Mouse (Mus musculus) stomach, postnatal 0 days (tissue): ENCODE measurements around the gene Mtmr12. TPM values are rescaled to one million over a fixed set of nuclear protein-coding genes. Genes with fewer than 3 reads are reported as not detected.

Source experiments
- ATAC-seq: fragments of 200-750 bp; cut with Nextera tagmentation; 2 replicates; pipeline ENCODE4 v1.8.0; 2017; ENCODE audit not compliant: low FRiP score, low TSS enrichment
- DNase-seq: peaks from one replicate; pipeline ENCODE4 v3.0.0-alpha.2; 2016; ENCODE audit warnings: low spot score
- H3K27ac ChIP-seq: fragments of 300-500 bp; sonication (generic); replicated peaks from 2 replicates; pipeline ENCODE4 v1.5.1; 2014; ENCODE audit warnings: mild to moderate bottlenecking, control low read depth
- H3K27me3 ChIP-seq: fragments of 300-500 bp; sonication (generic); 2 replicates; pipeline ENCODE4 v1.6.1; 2014; ENCODE audit warnings: low read length; ENCODE audit not compliant: control insufficient read depth, insufficient read depth
- H3K36me3 ChIP-seq: fragments of 300-500 bp; sonication (generic); 2 replicates; pipeline ENCODE4 v1.6.1; 2014; ENCODE audit warnings: low read length, mixed read lengths; ENCODE audit not compliant: control insufficient read depth, insufficient read depth
- H3K4me1 ChIP-seq: fragments of 300-500 bp; sonication (generic); replicated peaks from 2 replicates; pipeline ENCODE4 v1.6.1; 2014; ENCODE audit warnings: antibody characterized with exemption; ENCODE audit not compliant: control insufficient read depth, insufficient read depth
- H3K4me2 ChIP-seq: fragments of 300-500 bp; sonication (generic); replicated peaks from 2 replicates; pipeline ENCODE4 v1.6.1; 2014; ENCODE audit warnings: low read depth, mild to moderate bottlenecking, control low read depth, moderate library complexity
- H3K4me3 ChIP-seq: fragments of 300-500 bp; sonication (generic); 2 replicates; pipeline ENCODE4 v1.5.1; 2014; ENCODE audit warnings: low read depth, low read length, control low read depth
- H3K9ac ChIP-seq: fragments of 300-500 bp; sonication (generic); 2 replicates; pipeline ENCODE4 v1.6.1; 2014; ENCODE audit warnings: mild to moderate bottlenecking, low read length, control low read depth, mixed read lengths
- H3K9me3 ChIP-seq: fragments of 300-500 bp; sonication (generic); 2 replicates; pipeline ENCODE4 v1.6.1; 2016; ENCODE audit warnings: low read length; ENCODE audit not compliant: control insufficient read depth
- CTCF ChIP-seq: IDR thresholded peaks from 2 replicates; pipeline ENCODE4 v1.5.1; 2016; ENCODE audit warnings: antibody characterized with exemption, low read depth, mild to moderate bottlenecking, moderate library complexity
- EP300 ChIP-seq: optimal IDR thresholded peaks from 2 replicates; pipeline ENCODE3; 2016; ENCODE audit warnings: antibody characterized with exemption
- WGBS: fragments of 180-500 bp; shearing (Covaris S2); extraction: QIAGEN DNeasy Blood & Tissue Kit; methylation state at CpG from one replicate; pipeline ENCODE4 v1.1.7; 2014; 5-methylcytosine and 5-hydroxymethylcytosine counted together
- polyA plus RNA-seq: library from polyadenylated mRNA; unstranded; fragments of >200 nt; fragmentation: Nextera tagmentation; extraction: Ambion mirVana; gene quantifications from 2 replicates; pipeline ENCODE4 v1.2.1, GENCODE M21; 2015

The Mtmr12 gene
- polyA plus RNA-seq, 1 experiment from 2014 or later = 6.8 TPM

DNA sequence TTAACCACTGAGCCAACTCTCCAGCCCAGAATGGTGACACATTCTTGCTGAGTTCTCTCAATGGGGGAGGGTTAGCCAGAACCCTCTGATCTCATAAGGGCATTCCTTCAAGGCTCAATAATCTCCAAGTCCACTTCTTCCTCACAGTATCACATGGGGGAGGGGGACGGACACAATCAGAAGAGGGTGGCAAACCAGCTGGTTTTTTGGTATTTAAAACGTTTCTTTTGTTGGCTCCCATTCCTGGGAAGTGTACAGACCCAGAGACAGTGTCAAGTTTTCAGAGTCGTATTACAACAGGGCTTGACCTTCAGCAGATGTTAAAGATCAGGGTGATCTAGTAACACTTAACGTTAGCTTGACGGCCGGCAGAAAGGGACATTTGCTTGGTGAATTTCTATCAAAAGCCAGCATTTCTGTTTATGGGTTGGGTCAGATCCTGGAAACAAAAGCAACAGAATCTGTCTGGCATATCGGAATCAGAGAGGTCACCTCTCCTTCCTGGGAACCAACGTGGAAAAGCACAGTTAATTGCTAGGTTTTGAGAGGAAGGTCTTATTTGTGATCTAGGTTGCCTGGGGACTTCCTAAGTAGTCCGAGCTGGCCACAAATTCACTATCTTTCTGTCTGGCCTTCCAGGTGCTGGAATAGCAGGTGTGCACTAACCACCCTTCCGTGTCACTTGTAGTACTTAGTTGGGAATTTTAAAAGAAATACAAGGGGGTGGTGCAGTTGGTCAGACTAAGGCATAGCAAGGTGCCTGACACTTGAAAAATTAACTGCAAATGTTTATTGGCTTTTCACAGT is 1.1 kb upstream of the Mtmr12 start:
- ATAC-seq (no peak), DNase-seq (peak; percentile 14)
- Histone ChIP-seq H3K9ac (no peak overlapping the region), H3K36me3 (no peaks in the 10 kb centered on the region), H3K4me2 (peak overlapping the region; percentile 55), H3K27me3 (no peaks in the 10 kb centered on the region), H3K9me3 (no peaks in the 10 kb centered on the region), H3K4me1 (peaks cover 6% of the 10 kb centered on the region), H3K27ac (peak overlapping the region; percentile 84), H3K4me3 (peak overlapping the region; percentile 96)
- 22% methylated on average over 10 of the region's 10 CpGs for WGBS
- TF ChIP-seq CTCF (no peak), EP300 (no peak)

- H3K27ac ChIP-seq = peak overlapping the region; percentile 98
- peaks cover 6% of the 10 kb centered on the region for H3K4me1 ChIP-seq
- no peaks in the 10 kb centered on the region for H3K36me3 ChIP-seq
- peak overlapping the region; percentile 79 for H3K4me2 ChIP-seq
- H3K27me3 ChIP-seq = no peaks in the 10 kb centered on the region
- WGBS = 0% methylated on average over 49 of the region's 73 CpGs
- H3K4me3 ChIP-seq = peak overlapping the region; percentile 96
- peak; percentile 78 for ATAC-seq
- H3K9ac ChIP-seq = peak overlapping the region; percentile 98
- no peak for TF ChIP-seq EP300
- no peak for TF ChIP-seq CTCF
- no peaks in the 10 kb centered on the region for H3K9me3 ChIP-seq
- DNase-seq = no peak
Observed at GRCm38 (mm10) chr15:12205160-12205901, 503 bp downstream of the Mtmr12 start.

DNA sequence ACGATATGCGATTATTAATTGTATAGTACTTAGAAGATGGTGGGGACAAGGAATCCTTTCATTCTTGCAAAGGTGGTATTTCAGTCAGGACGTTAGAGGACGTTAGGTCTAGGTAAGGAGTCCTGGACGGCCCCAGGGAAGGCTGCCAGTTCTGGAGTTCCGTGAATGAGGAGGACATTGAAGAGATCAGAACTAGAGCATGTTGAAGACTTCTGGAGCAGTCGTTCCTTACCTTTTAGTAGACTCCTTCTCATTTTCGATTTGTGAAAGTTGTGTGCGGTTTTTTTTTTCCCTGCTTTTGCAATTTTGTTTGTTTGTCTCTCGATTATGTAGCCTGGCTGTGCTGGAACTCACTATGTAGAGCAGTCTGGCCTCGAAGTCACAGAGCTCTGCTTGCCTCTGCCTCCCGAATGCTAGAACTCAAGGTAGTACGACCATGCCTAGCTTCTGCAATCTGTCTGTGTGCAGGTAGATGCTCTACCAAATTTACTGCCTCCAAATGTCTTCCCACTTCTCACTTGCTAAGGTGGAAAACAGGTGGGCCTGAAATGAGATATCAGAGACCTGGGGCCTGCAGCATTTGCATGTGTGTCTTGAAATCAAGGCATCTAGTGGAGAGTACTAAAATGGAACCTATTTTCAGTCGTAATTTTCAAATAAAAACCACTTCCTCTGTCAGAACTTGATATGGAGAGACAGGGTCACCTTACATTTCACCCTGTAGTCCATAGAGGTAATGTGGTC is 1.2 kb downstream of the Mtmr12 start:
- ATAC-seq (no peak), DNase-seq (peak; percentile 16)
- H3K27me3 ChIP-seq = no peaks in the 10 kb centered on the region
- no peaks in the 10 kb centered on the region for H3K36me3 ChIP-seq
- peaks cover 6% of the 10 kb centered on the region for H3K4me1 ChIP-seq
- H3K4me2 ChIP-seq = peak overlapping the region; percentile 79
- WGBS = 23% methylated on average over 14 of the region's 14 CpGs
- H3K9ac ChIP-seq = peak overlapping the region; percentile 98
- no peak overlapping the region for H3K27ac ChIP-seq
- no peaks in the 10 kb centered on the region for H3K9me3 ChIP-seq
- H3K4me3 ChIP-seq = peak overlapping the region; percentile 96
- TF ChIP-seq CTCF (no peak), EP300 (no peak)

DNA sequence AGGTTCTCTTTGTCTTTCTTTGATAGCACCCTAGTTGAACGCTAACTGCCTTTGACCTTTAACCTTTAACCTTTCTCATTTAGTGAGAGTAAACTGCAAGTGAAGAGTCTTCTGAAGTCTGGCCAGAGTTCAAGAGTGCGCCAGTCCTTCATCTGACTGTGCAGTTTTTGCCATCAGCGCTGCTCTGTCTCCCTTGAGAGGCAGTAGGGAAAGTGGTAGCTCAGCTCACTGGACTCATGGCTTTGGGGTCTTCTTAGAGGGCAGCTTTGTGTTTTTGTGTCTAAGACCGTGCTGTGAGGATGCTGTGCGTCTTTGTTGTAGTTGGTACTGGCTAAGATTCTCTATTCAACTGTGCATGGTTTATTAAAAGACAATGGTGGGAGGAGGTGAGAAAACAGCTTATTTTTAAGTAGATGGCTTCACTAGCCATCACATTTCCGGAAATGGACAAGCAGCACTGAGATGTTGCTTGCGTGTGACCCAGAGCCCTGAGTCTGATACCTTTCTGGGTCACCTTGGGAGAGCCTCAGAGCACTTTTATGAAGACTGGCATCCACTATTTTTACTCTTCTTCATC is 1.9 kb downstream of the Mtmr12 start:
- ATAC-seq = no peak
- WGBS = 69% methylated on average over 7 of the region's 7 CpGs
- H3K36me3 ChIP-seq = no peaks in the 10 kb centered on the region

GRCm38 (mm10) chr15:12207556-12208090 is 2.8 kb downstream of the Mtmr12 start:
- Histone ChIP-seq H3K27me3 (no peaks in the 10 kb centered on the region), H3K4me2 (no peak overlapping the region), H3K4me3 (no peak overlapping the region), H3K4me1 (peaks cover 6% of the 10 kb centered on the region), H3K36me3 (no peaks in the 10 kb centered on the region), H3K27ac (no peak overlapping the region), H3K9me3 (no peaks in the 10 kb centered on the region), H3K9ac (no peak overlapping the region)
- 47% methylated on average over 6 of the region's 6 CpGs for whole genome bisulfite sequencing
- no peak for ATAC-seq
- peak; percentile 17 for DNase-seq
- TF ChIP-seq EP300 = no peak
- no peak for TF ChIP-seq CTCF

More for the DNA sequence above, 1.9 kb downstream of the Mtmr12 start:
- no peak overlapping the region for H3K4me3 ChIP-seq
- H3K9me3 ChIP-seq = no peaks in the 10 kb centered on the region
- H3K27ac ChIP-seq = no peak overlapping the region
- H3K27me3 ChIP-seq = no peaks in the 10 kb centered on the region
- no peak overlapping the region for H3K9ac ChIP-seq
- H3K4me2 ChIP-seq = peak overlapping the region; percentile 79
- H3K4me1 ChIP-seq = peaks cover 6% of the 10 kb centered on the region
- no peak for TF ChIP-seq CTCF
- peak; percentile 16 for DNase-seq
